Mouse (Mus musculus) layer of hippocampus, adult 2 months (tissue): Measurements from ENCODE around the gene Tnmd. TPM values are rescaled to one million over a fixed set of nuclear protein-coding genes. Genes with fewer than 3 reads are reported as not detected.

Source experiments
- DNase-seq, 2 experiments: peaks; one replicate each; pipeline ENCODE4 v3.0.0; 2022; ENCODE audit warnings: low spot score in 2 of 2
- H3K27ac ChIP-seq: fragments of 200-600 bp; 2 replicates; pipeline ENCODE4 v1.8.1; 2022
- H3K4me3 ChIP-seq: fragments of 200-600 bp; 2 replicates; pipeline ENCODE4 v1.8.1; 2022; ENCODE audit warnings: mild to moderate bottlenecking
- CTCF ChIP-seq: fragments of 200-600 bp; conservative IDR thresholded peaks from 2 replicates; pipeline ENCODE4 v1.8.1; 2022; ENCODE audit warnings: antibody characterized with exemption, mild to moderate bottlenecking, moderate library complexity
- long read RNA-seq, 2 experiments: library from polyadenylated mRNA; stranded (forward); transcript quantifications; one replicate each; pipeline ENCODE4 v2.0.0; 2021; ENCODE audit warnings: borderline mapping rate in 2 of 2
- total RNA-seq, 2 experiments: library from RNA; stranded (reverse); gene quantifications; 2 replicates each; pipeline ENCODE4 v1.2.3; 2021

Gene Tnmd
- total RNA-seq: not detected
- long read RNA-seq, experiment 1: 0 reads
- long read RNA-seq, experiment 2: 0 reads

DNA sequence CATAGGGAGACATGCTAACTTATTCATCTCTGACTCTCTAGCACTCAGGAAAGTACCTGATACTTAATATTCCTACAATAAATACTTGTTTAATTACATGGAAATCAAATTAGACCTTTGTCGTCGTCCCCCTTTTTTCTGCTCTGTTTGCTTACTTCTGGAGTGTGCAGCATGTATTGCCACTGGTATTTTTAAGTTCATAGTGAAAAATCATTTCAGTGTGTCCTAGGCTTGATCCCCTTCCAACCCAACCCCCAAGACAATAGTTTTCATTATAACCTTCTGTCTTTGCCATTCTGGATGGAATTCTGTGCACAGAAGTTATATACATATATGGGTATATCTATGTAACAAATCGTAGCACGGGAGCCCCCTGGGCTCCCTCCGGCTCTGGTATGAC lies at the start of gene Tnmd:
Gene Tnmd, plus strand, starts transcription at position 301 of the 400 bp plus-strand sequence.
- no peak within 1 kb of the TSS for H3K27ac ChIP-seq
- DNase-seq: no peak
- no peak for TF ChIP-seq CTCF
- H3K4me3 ChIP-seq: no peak within 1 kb of the TSS

DNA sequence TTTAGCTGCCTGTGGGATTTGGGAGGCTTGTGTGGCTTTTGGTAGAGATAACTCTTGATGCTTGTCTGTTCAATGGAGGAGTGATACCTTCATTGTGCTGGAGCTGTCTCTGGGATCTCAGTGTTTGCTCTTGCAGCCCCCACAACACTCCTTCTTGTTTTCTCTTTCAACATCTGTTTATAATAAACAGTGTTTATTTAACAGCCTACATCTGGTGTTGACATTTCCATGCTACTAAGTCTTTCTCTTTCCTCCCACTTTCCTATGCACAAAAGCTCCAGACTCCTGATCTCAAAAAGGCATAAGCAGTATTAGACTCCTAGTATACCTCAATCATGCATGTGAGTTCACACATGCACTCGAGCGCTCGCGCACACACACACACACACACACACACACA lies 2.9 kb downstream of the Tnmd start:
- no peak overlapping the region for H3K4me3 ChIP-seq
- DNase-seq: no peak
- H3K27ac ChIP-seq: no peak overlapping the region
- TF ChIP-seq CTCF: no peak

DNA sequence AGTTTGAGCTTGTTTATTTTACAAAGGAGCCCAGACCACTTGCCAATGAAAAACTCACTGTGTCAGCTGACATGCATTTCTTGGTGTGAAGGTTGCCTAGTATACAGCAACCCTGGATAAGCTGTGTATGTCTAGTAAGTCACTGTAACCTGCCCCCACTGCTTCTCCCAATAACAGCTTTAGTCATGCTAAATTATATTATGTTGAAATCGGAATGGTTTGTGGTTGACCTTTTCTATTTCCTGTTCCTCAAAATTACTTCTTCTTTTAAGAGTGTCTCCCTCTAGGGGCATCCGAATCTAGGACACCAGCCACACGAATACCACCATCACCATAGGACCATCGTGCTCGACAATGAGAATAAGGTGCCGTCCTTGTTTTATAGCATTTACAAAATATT lies 19.0 kb downstream of the Tnmd start:
- no peak for TF ChIP-seq CTCF
- no peak for DNase-seq
- Histone ChIP-seq H3K27ac (no peak overlapping the region), H3K4me3 (no peak overlapping the region)

DNA sequence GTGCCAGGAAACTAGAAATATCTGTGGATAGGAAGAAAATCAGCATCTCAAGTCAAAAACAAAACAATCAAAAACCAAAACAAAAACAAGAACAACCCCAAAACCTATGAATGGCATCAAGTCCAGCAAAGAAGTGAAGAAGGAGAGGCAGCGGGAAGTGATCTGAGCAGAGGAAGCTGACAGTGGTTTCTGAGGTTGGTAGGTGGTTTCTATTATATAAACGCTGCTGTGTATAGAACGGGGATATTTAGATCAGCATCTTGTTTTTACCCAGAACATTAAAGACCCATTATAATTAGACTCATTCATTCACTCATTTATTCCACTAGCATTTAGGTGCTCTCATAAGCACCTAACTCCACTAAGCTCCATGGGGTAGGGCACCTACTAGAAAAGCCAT lies 36.5 kb downstream of the Tnmd start:
- no peak for TF ChIP-seq CTCF
- Histone ChIP-seq H3K4me3 (no peak overlapping the region), H3K27ac (no peak overlapping the region)
- DNase-seq: no peak

DNA sequence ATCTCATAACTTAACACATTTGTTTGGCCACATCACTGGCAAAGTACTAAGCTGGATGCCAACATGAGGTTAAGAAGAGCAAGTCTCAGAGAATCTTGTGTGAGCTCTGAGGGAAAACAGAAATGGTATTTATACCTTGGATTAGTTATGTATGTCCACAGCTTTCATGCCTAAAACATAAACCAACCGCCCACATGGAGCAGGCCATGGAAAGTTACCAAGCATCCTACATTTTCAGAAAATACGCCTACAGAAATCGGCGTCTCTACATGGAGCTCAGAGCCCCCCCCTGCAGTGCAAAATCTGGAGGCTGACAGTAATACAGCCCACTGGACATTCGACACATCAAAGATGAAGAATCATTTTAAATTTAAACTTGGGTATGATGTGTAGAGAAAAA lies 37.3 kb downstream of the Tnmd start:
- no peak for DNase-seq
- TF ChIP-seq CTCF: no peak
- H3K4me3 ChIP-seq: no peak overlapping the region
- H3K27ac ChIP-seq: no peak overlapping the region

- DNase-seq: peak; percentile 77 to 81
- peak within 1 kb of the TSS; percentile 46; the same call in 1 of the 2 replicates for H3K27ac ChIP-seq
- peak within 1 kb of the TSS; percentile 66 for H3K4me3 ChIP-seq
- peak; percentile 75 for TF ChIP-seq CTCF
Measured at GRCm38 (mm10) chrX:133898014-133898542, 47.3 kb downstream of the Tnmd start, which contains the start of gene Tspan6. Gene Tspan6, minus strand, starts transcription at chrX:133898429.

DNA sequence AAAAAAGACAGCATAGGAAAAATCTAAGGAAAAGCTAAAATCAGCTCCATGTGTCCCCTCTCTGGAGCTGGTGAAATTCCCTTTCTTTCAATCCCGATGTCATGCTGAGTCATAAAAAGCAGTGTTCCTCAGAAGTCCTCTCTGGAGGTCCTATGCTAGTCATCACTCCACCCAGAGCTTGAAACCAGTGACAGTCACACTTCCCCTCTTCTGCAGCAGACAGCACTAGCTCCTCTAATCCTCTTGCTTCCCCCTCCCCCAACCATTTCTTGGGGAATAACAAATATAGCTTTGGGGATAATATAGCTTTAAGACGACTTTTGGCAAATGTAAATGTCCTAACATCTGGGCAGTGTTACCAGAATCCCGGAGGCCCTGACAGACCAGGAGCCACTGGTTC lies 57.5 kb downstream of the Tnmd start, which contains the start of gene Srpx2:
Gene Srpx2, plus strand, starts transcription at position 166 of the 400 bp plus-strand sequence.
- Histone ChIP-seq H3K4me3 (no peak within 1 kb of the TSS), H3K27ac (no peak within 1 kb of the TSS)
- TF ChIP-seq CTCF: no peak
- DNase-seq: no peak

DNA sequence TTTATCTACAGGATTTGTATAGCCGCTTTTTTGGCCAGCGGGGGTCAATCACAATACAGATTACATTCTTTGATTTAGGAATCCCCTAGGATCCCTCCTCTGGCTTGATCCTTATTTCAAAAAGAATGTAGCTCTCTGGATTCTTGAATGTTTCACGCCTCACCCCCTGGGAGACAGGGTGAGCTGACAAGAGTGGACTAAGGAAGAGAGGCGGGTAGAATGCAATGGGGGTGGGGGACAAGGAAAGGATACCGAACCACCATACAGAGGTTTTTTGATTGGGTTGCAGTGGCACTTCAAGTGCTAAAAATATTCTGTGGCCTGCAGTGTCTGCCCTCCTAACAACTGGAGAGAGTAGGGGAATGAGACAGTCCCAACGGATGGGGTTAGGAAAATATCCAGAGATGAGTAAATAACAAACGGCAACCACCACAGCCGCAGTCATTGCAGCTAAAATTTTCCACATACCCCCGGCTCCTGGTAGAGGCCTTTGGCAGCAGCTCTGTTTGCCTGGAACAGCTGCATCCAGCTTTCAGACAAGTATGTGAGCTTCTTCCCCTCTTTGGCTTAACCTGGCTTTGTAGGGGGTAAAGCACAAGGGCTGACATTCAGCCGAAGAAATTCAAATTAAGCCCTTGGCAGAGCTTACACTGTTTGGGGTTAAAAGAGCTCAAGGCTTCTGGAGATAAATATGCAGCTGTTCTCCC lies 60.8 kb downstream of the Tnmd start:
- DNase-seq: no peak
- Histone ChIP-seq H3K27ac (no peak overlapping the region), H3K4me3 (no peak overlapping the region)
- no peak for TF ChIP-seq CTCF

- no peak for TF ChIP-seq CTCF
- no peak for DNase-seq
- no peak overlapping the region for H3K4me3 ChIP-seq
- no peak overlapping the region for H3K27ac ChIP-seq
Measured at GRCm38 (mm10) chrX:133913006-133913405, 62.2 kb downstream of the Tnmd start.

DNA sequence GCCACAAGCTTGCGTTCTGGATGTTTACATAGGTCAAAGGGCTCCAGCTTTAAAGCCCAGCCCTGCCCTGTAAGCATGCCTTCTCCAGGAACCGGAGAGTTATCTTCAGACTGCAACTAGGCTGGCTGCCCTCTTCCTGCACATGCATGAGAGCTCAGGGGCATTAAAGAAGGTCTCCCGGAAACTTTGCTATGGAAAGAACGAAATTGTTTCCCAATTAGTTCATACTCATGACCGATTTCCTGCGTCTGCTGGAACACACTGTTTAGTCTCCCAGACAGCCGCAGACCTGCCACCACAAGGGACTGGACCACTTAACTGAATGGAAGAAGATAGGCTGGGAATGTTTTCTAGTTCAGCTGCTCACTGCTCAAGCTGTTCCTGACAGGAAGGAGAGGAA lies 63.4 kb downstream of the Tnmd start:
- no peak for TF ChIP-seq CTCF
- Histone ChIP-seq H3K4me3 (no peak overlapping the region), H3K27ac (no peak overlapping the region)
- DNase-seq: no peak

Other genes with a start within 250 kb of the Tnmd start
- 10 to 100 TPM; 67.1 to 80.2 TPM for gene Pcdh19, start 162.0 kb upstream of the Tnmd start, total RNA-seq
- gene Tspan6, start 47.4 kb downstream of the Tnmd start, total RNA-seq: 10 to 100 TPM; 14.3 to 17.6 TPM
- gene Srpx2, start 57.4 kb downstream of the Tnmd start, total RNA-seq: under 1 TPM; 0.51 to 0.96 TPM
- gene Sytl4, start 130.8 kb downstream of the Tnmd start, total RNA-seq: 1 to 10 TPM; 1.5 TPM
- 100 to 1,000 TPM in 1 of 2 experiments, 10 to 100 TPM in 1; 92.6 to 104 TPM for gene Cstf2, start 208.2 kb downstream of the Tnmd start, total RNA-seq